Mouse (Mus musculus): ENCODE results near the gene Olfr13. TPM values are rescaled to one million over a fixed set of nuclear protein-coding genes. Genes with fewer than 3 reads are reported as not detected.
"Not testable (repeated sequence)": the region's sequence is repeated elsewhere in the genome, so short reads cannot be mapped to it uniquely, and the experiment has no call there.

Gene Olfr13
- total and polyA plus RNA-seq, 3 experiments: 0.22 TPM; not detected in 2

- H3K27me3 ChIP-seq (ENCODE audit: insufficient read depth, low read length): 0 out of 2 replicates have a peak, but pooled peaks cover 2% of the 10 kb centered on the region
- no peak for ATAC-seq (ENCODE audit: extremely low read depth, insufficient number of reproducible peaks, low FRiP score, poor library complexity, severe bottlenecking)
- no peak overlapping the region for H3K4me3 ChIP-seq (ENCODE audit: low read depth, low read length)
- no peaks in the 10 kb centered on the region for H3K9me3 ChIP-seq (replicated peaks)
- H3K36me3 ChIP-seq (replicated peaks): no peaks in the 10 kb centered on the region
- TF ChIP-seq POLR2AphosphoS5 (IDR thresholded peaks at IDR 0.05; ENCODE audit: insufficient replicate concordance, low read depth, low read length) (no peak), GATA1 (IDR thresholded peaks at IDR 0.05; ENCODE audit: borderline replicate concordance, low read length) (no peak), CTCF (IDR thresholded peaks at IDR 0.05; ENCODE audit: low read depth, low read length) (no peak)
- H3K4me1 ChIP-seq (ENCODE audit: insufficient read depth, low read depth, low read length): no peaks in the 10 kb centered on the region
- DNase-seq (ENCODE audit: low spot score): no peak
Measured at GRCm38 (mm10) chr6:43178584-43179501, 6.9 kb downstream of the Olfr13 start.

- ATAC-seq (ENCODE audit: extremely low read depth, insufficient number of reproducible peaks, low FRiP score, poor library complexity, severe bottlenecking): no peak
- H3K36me3 ChIP-seq (replicated peaks): no peaks in the 10 kb centered on the region
Measured at GRCm38 (mm10) chr6:43190986-43191385, 19.0 kb downstream of the Olfr13 start.

DNA sequence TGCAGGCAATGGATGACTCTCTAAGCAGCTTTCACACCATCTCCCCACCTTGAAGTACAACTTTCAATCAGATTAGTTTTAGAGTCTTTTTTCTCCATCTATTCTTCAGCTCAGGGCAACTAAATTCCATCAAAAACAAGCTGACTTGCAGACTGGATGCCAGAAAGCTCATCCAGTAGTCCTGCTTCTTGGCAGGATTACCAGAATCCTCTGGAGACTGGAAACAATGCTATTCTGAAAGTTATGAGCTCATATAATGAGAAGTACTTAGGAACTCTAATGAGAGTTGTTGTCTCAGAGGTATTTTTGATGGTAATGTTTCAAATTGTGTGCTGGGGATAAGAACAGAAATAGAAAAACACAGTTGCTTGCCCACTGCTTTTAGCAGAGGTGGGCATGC, 24.8 kb downstream of the Olfr13 start, which contains the start of gene Olfr435:
Olfr435 (plus strand) TSS at position 366 of the 400 bp plus-strand sequence.
- DNase-seq (ENCODE audit: low spot score): no peak
- ATAC-seq (ENCODE audit: extremely low read depth, insufficient number of reproducible peaks, low FRiP score, poor library complexity, severe bottlenecking): no peak
- H3K9me3 ChIP-seq (replicated peaks): no peaks in the 10 kb centered on the region
- no peaks in the 10 kb centered on the region for H3K4me1 ChIP-seq (ENCODE audit: insufficient read depth, low read depth, low read length)
- no peaks in the 10 kb centered on the region for H3K36me3 ChIP-seq (replicated peaks)
- no peak within 1 kb of the TSS for H3K4me3 ChIP-seq (ENCODE audit: low read depth, low read length)
- TF ChIP-seq CTCF (IDR thresholded peaks at IDR 0.05; ENCODE audit: low read depth, low read length) (no peak), GATA1 (IDR thresholded peaks at IDR 0.05; ENCODE audit: borderline replicate concordance, low read length) (no peak), TAL1 (conservative IDR thresholded peaks at IDR 0.05; ENCODE audit: low read depth, low read length) (no peak), GATA2 (IDR thresholded peaks at IDR 0.05; ENCODE audit: borderline replicate concordance, low read depth, low read length) (no peak), POLR2AphosphoS5 (IDR thresholded peaks at IDR 0.05; ENCODE audit: insufficient replicate concordance, low read depth, low read length) (no peak)
- no peaks in the 10 kb centered on the region for H3K27me3 ChIP-seq (ENCODE audit: insufficient read depth, low read length)

More at GRCm38 (mm10) chr6:43190986-43191385, 19.0 kb downstream of the Olfr13 start:
- Histone ChIP-seq H3K4me3 (ENCODE audit: low read depth, low read length) (no peak overlapping the region), H3K9me3 (replicated peaks) (no peaks in the 10 kb centered on the region), H3K4me1 (ENCODE audit: insufficient read depth, low read depth, low read length) (no peaks in the 10 kb centered on the region), H3K27me3 (ENCODE audit: insufficient read depth, low read length) (no peaks in the 10 kb centered on the region)
- TF ChIP-seq GATA1 (IDR thresholded peaks at IDR 0.05; ENCODE audit: borderline replicate concordance, low read length): no peak
- TF ChIP-seq POLR2AphosphoS5 (IDR thresholded peaks at IDR 0.05; ENCODE audit: insufficient replicate concordance, low read depth, low read length): no peak
- no peak for TF ChIP-seq TAL1 (conservative IDR thresholded peaks at IDR 0.05; ENCODE audit: low read depth, low read length)
- TF ChIP-seq CTCF (IDR thresholded peaks at IDR 0.05; ENCODE audit: low read depth, low read length): no peak
- TF ChIP-seq GATA2 (IDR thresholded peaks at IDR 0.05; ENCODE audit: borderline replicate concordance, low read depth, low read length): no peak
- DNase-seq (ENCODE audit: low spot score): no peak

DNA sequence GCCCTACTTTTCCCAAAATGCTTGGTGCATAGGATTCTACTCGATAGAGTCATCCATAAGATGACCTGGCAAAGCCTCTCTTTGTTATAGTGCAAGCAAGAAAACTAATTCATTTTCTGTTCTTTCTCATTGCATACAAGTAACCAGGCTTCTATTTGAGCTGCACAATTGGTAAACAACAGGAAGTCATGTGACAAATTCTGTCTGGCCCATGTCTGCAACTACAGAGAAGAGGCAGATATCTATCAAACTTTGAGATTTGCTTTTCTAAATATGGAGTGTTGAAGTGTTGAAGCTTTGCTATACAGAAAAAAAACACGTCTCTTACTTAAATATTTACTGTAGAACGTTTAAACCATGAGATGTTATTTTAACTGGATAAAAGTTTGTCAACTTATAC, 26.2 kb downstream of the Olfr13 start:
- ATAC-seq (ENCODE audit: extremely low read depth, insufficient number of reproducible peaks, low FRiP score, poor library complexity, severe bottlenecking) (no peak), DNase-seq (ENCODE audit: low spot score) (no peak)
- Histone ChIP-seq H3K4me1 (ENCODE audit: insufficient read depth, low read depth, low read length) (no peaks in the 10 kb centered on the region), H3K9me3 (replicated peaks) (no peaks in the 10 kb centered on the region), H3K36me3 (replicated peaks) (no peaks in the 10 kb centered on the region), H3K27me3 (ENCODE audit: insufficient read depth, low read length) (no peaks in the 10 kb centered on the region), H3K4me3 (ENCODE audit: low read depth, low read length) (no peak overlapping the region)
- no peak for TF ChIP-seq GATA2 (IDR thresholded peaks at IDR 0.05; ENCODE audit: borderline replicate concordance, low read depth, low read length)
- TF ChIP-seq CTCF (IDR thresholded peaks at IDR 0.05; ENCODE audit: low read depth, low read length): no peak
- no peak for TF ChIP-seq GATA1 (IDR thresholded peaks at IDR 0.05; ENCODE audit: borderline replicate concordance, low read length)
- TF ChIP-seq TAL1 (conservative IDR thresholded peaks at IDR 0.05; ENCODE audit: low read depth, low read length): no peak
- TF ChIP-seq POLR2AphosphoS5 (IDR thresholded peaks at IDR 0.05; ENCODE audit: insufficient replicate concordance, low read depth, low read length): no peak

- Histone ChIP-seq H3K27me3 (ENCODE audit: insufficient read depth, low read length) (no peaks in the 10 kb centered on the region), H3K36me3 (replicated peaks) (no peaks in the 10 kb centered on the region), H3K4me3 (ENCODE audit: low read depth, low read length) (no peak overlapping the region), H3K9me3 (replicated peaks) (no peaks in the 10 kb centered on the region), H3K4me1 (ENCODE audit: insufficient read depth, low read depth, low read length) (no peaks in the 10 kb centered on the region)
- DNase-seq (ENCODE audit: low spot score) (no peak), ATAC-seq (ENCODE audit: extremely low read depth, insufficient number of reproducible peaks, low FRiP score, poor library complexity, severe bottlenecking) (no peak)
- TF ChIP-seq CTCF (IDR thresholded peaks at IDR 0.05; ENCODE audit: low read depth, low read length): no peak
- no peak for TF ChIP-seq TAL1 (conservative IDR thresholded peaks at IDR 0.05; ENCODE audit: low read depth, low read length)
- no peak for TF ChIP-seq GATA1 (IDR thresholded peaks at IDR 0.05; ENCODE audit: borderline replicate concordance, low read length)
- no peak for TF ChIP-seq GATA2 (IDR thresholded peaks at IDR 0.05; ENCODE audit: borderline replicate concordance, low read depth, low read length)
- no peak for TF ChIP-seq POLR2AphosphoS5 (IDR thresholded peaks at IDR 0.05; ENCODE audit: insufficient replicate concordance, low read depth, low read length)
Measured at GRCm38 (mm10) chr6:43202786-43203185, 30.8 kb downstream of the Olfr13 start.

DNA sequence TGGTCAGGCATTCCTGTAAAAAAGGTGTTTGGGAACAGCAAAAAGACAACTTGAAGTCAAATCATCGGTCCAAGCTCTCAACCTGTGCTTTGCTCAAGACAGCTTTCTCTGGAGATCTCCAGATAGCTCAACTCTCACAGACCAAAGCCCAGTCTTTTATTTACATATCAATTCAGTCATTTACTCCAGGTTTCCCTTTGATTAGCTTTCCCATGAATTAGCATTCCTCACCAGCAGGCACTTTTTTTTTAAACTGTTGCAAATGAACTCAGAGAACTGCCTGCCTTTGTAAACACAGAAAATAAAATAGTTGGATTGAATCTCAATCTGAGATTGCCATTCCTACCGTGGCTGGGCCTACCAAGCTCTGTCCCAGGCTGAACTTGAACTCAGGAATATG, 33.4 kb downstream of the Olfr13 start:
- Histone ChIP-seq H3K36me3 (replicated peaks) (no peaks in the 10 kb centered on the region), H3K4me3 (ENCODE audit: low read depth, low read length) (no peak overlapping the region), H3K9me3 (replicated peaks) (no peaks in the 10 kb centered on the region), H3K4me1 (ENCODE audit: insufficient read depth, low read depth, low read length) (no peaks in the 10 kb centered on the region), H3K27me3 (ENCODE audit: insufficient read depth, low read length) (no peaks in the 10 kb centered on the region)
- no peak for DNase-seq (ENCODE audit: low spot score)
- no peak for ATAC-seq (ENCODE audit: extremely low read depth, insufficient number of reproducible peaks, low FRiP score, poor library complexity, severe bottlenecking)
- TF ChIP-seq CTCF (IDR thresholded peaks at IDR 0.05; ENCODE audit: low read depth, low read length) (no peak), TAL1 (conservative IDR thresholded peaks at IDR 0.05; ENCODE audit: low read depth, low read length) (no peak), POLR2AphosphoS5 (IDR thresholded peaks at IDR 0.05; ENCODE audit: insufficient replicate concordance, low read depth, low read length) (no peak), GATA2 (IDR thresholded peaks at IDR 0.05; ENCODE audit: borderline replicate concordance, low read depth, low read length) (no peak), GATA1 (IDR thresholded peaks at IDR 0.05; ENCODE audit: borderline replicate concordance, low read length) (no peak)

DNA sequence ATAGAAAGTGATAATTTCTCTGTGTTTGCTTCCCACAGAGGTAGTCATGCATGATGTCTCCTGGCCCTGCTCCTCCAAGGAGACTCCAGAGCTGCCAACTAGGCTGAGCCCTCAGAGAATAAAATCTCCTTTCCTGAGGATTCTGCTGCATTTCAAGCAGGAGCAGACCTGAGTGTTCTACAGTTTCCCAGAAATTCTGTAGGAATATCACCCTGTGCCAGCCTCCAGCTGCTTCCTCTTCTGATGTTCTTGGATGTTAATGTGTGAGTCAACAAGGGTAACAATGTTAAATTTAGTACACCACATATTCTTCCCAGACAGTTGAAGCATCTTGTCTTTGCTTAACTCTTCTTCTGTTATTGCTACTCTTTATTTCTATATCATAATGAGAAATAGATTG, 40.9 kb downstream of the Olfr13 start, which contains the start of gene Olfr434:
Olfr434 (plus strand) TSS at position 149 of the 400 bp plus-strand sequence.
- not testable (repeated sequence) for DNase-seq (ENCODE audit: low spot score); ATAC-seq (ENCODE audit: extremely low read depth, insufficient number of reproducible peaks, low FRiP score, poor library complexity, severe bottlenecking); H3K36me3 ChIP-seq (replicated peaks); H3K4me1 ChIP-seq (ENCODE audit: insufficient read depth, low read depth, low read length); H3K4me3 ChIP-seq (ENCODE audit: low read depth, low read length); H3K9me3 ChIP-seq (replicated peaks); H3K27me3 ChIP-seq (ENCODE audit: insufficient read depth, low read length)
